Mouse (Mus musculus) megakaryocyte, embryonic 14.5 days (primary cell): Measurements from ENCODE around the gene Tmem131l. TPM values are rescaled to one million over a fixed set of nuclear protein-coding genes. Genes with fewer than 3 reads are reported as not detected.

Experiments used
- H3K27me3 ChIP-seq: replicated peaks from 2 replicates; pipeline ENCODE3; 2012; ENCODE audit warnings: inconsistent platforms
- H3K36me3 ChIP-seq: replicated peaks from 2 replicates; pipeline ENCODE3; 2012; ENCODE audit warnings: low read length, inconsistent platforms, mixed read lengths
- H3K4me1 ChIP-seq: 2 replicates; pipeline ENCODE4 v1.6.1; 2012; ENCODE audit warnings: inconsistent platforms
- H3K4me3 ChIP-seq: replicated peaks from 2 replicates; pipeline ENCODE3; 2012; ENCODE audit warnings: moderate library complexity, mild to moderate bottlenecking, inconsistent platforms
- H3K9me3 ChIP-seq: 2 replicates; pipeline ENCODE4 v1.6.1; 2012; ENCODE audit warnings: inconsistent platforms
- FLI1 ChIP-seq: IDR thresholded peaks from 2 replicates; pipeline ENCODE4 v1.6.1; 2012; ENCODE audit warnings: low read length, inconsistent platforms, mixed read lengths
- GATA1 ChIP-seq: IDR thresholded peaks from 3 replicates; pipeline ENCODE4 v1.6.1; 2012; ENCODE audit warnings: mixed read lengths, low read length, inconsistent platforms, borderline replicate concordance
- polyA plus RNA-seq: library from polyadenylated mRNA; stranded (reverse); fragments of >175 nt; gene quantifications from 2 replicates; pipeline ENCODE4 v1.2.3, GENCODE M21; 2012; ENCODE audit warnings: low replicate concordance; ENCODE audit not compliant: insufficient read depth

The Tmem131l gene
- 24.6 and 75.9 TPM in 2 replicates for polyA plus RNA-seq

- peaks cover 19% of the 10 kb centered on the region for H3K36me3 ChIP-seq
- peak within 1 kb of the TSS; percentile 91 for H3K4me3 ChIP-seq
- peaks cover 65% of the 10 kb centered on the region for H3K4me1 ChIP-seq
- H3K9me3 ChIP-seq, result no peaks in the 10 kb centered on the region
- TF ChIP-seq FLI1 (no peak), GATA1 (no peak)
- no peaks in the 10 kb centered on the region for H3K27me3 ChIP-seq
These were observed at the start of gene Tmem131l for GRCm38 (mm10) chr3:84039646-84040475. TSS of gene Tmem131l (minus strand) at chr3:84040175.

- H3K4me3 ChIP-seq, result no peak overlapping the region
- peaks cover 3% of the 10 kb centered on the region for H3K36me3 ChIP-seq
- H3K27me3 ChIP-seq, result no peaks in the 10 kb centered on the region
- no peaks in the 10 kb centered on the region for H3K4me1 ChIP-seq
- TF ChIP-seq GATA1 (no peak), FLI1 (no peak)
- H3K9me3 ChIP-seq, result peaks cover 4% of the 10 kb centered on the region
These were observed 46.9 kb upstream of the Tmem131l start for GRCm38 (mm10) chr3:84086921-84087320.

GRCm38 (mm10) chr3:84086337-84086736 lies 46.4 kb upstream of the Tmem131l start:
- H3K9me3 ChIP-seq, result peaks cover 6% of the 10 kb centered on the region
- no peaks in the 10 kb centered on the region for H3K4me1 ChIP-seq
- H3K27me3 ChIP-seq, result no peaks in the 10 kb centered on the region
- TF ChIP-seq FLI1, result no peak
- H3K36me3 ChIP-seq, result peaks cover 4% of the 10 kb centered on the region
- H3K4me3 ChIP-seq, result no peak overlapping the region

- TF ChIP-seq GATA1, result no peak
- TF ChIP-seq FLI1, result no peak
- peaks cover 4% of the 10 kb centered on the region for H3K36me3 ChIP-seq
- no peak overlapping the region for H3K4me3 ChIP-seq
- H3K9me3 ChIP-seq, result peaks cover 6% of the 10 kb centered on the region
- H3K4me1 ChIP-seq, result no peaks in the 10 kb centered on the region
- H3K27me3 ChIP-seq, result no peaks in the 10 kb centered on the region
These were observed 45.5 kb upstream of the Tmem131l start for GRCm38 (mm10) chr3:84085429-84085828.

- TF ChIP-seq FLI1 (no peak), GATA1 (no peak)
- H3K27me3 ChIP-seq, result no peaks in the 10 kb centered on the region
- no peak overlapping the region for H3K4me3 ChIP-seq
- H3K4me1 ChIP-seq, result no peaks in the 10 kb centered on the region
- peaks cover 2% of the 10 kb centered on the region for H3K36me3 ChIP-seq
- peaks cover 23% of the 10 kb centered on the region for H3K9me3 ChIP-seq
These were observed 41.3 kb upstream of the Tmem131l start for GRCm38 (mm10) chr3:84081208-84081722.

GRCm38 (mm10) chr3:84080074-84080473 lies 40.1 kb upstream of the Tmem131l start:
- Histone ChIP-seq H3K36me3 (peaks cover 2% of the 10 kb centered on the region), H3K27me3 (no peaks in the 10 kb centered on the region), H3K4me1 (no peaks in the 10 kb centered on the region), H3K9me3 (peaks cover 23% of the 10 kb centered on the region), H3K4me3 (no peak overlapping the region)
- TF ChIP-seq GATA1 (no peak), FLI1 (no peak)

GRCm38 (mm10) chr3:84077505-84077904 lies 37.5 kb upstream of the Tmem131l start:
- Histone ChIP-seq H3K9me3 (peaks cover 23% of the 10 kb centered on the region), H3K4me3 (no peak overlapping the region), H3K36me3 (peaks cover 2% of the 10 kb centered on the region), H3K4me1 (no peaks in the 10 kb centered on the region), H3K27me3 (no peaks in the 10 kb centered on the region)
- TF ChIP-seq GATA1, result no peak
- no peak for TF ChIP-seq FLI1

GRCm38 (mm10) chr3:84076543-84077332 lies 36.8 kb upstream of the Tmem131l start:
- Histone ChIP-seq H3K4me1 (no peaks in the 10 kb centered on the region; the same call in 1 of the 2 replicates), H3K4me3 (no peak overlapping the region), H3K9me3 (peaks cover 17% of the 10 kb centered on the region; the same call in 1 of the 2 replicates), H3K36me3 (no peaks in the 10 kb centered on the region), H3K27me3 (no peaks in the 10 kb centered on the region)
- TF ChIP-seq FLI1 (no peak), GATA1 (no peak)

GRCm38 (mm10) chr3:84075516-84075915 lies 35.5 kb upstream of the Tmem131l start:
- H3K4me3 ChIP-seq, result no peak overlapping the region
- H3K36me3 ChIP-seq, result no peaks in the 10 kb centered on the region
- peaks cover 3% of the 10 kb centered on the region; the same call in 1 of the 2 replicates for H3K4me1 ChIP-seq
- peaks cover 16% of the 10 kb centered on the region; the same call in 1 of the 2 replicates for H3K9me3 ChIP-seq
- H3K27me3 ChIP-seq, result peaks cover 3% of the 10 kb centered on the region
- TF ChIP-seq FLI1, result no peak
- TF ChIP-seq GATA1, result no peak

GRCm38 (mm10) chr3:84074777-84075176 lies 34.8 kb upstream of the Tmem131l start:
- H3K4me3 ChIP-seq, result no peak overlapping the region
- H3K27me3 ChIP-seq, result peaks cover 3% of the 10 kb centered on the region
- H3K9me3 ChIP-seq, result peaks cover 14% of the 10 kb centered on the region; the same call in 1 of the 2 replicates
- TF ChIP-seq GATA1 (no peak), FLI1 (no peak)
- H3K4me1 ChIP-seq, result peaks cover 5% of the 10 kb centered on the region; the same call in 1 of the 2 replicates
- no peaks in the 10 kb centered on the region for H3K36me3 ChIP-seq
